Mouse (Mus musculus) erythroblast, embryonic 14.5 days (primary cell): ENCODE results near the gene Olfr877.

ENCODE experiments used
- GATA1 ChIP-seq: IDR thresholded peaks from 2 replicates; pipeline ENCODE4 v1.6.1; 2012; ENCODE audit warnings: low read length, inconsistent platforms, mixed read lengths
- TAL1 ChIP-seq: IDR thresholded peaks from 3 replicates; pipeline ENCODE4 v1.6.1; 2012; ENCODE audit warnings: low read length, inconsistent platforms, mixed read lengths

DNA sequence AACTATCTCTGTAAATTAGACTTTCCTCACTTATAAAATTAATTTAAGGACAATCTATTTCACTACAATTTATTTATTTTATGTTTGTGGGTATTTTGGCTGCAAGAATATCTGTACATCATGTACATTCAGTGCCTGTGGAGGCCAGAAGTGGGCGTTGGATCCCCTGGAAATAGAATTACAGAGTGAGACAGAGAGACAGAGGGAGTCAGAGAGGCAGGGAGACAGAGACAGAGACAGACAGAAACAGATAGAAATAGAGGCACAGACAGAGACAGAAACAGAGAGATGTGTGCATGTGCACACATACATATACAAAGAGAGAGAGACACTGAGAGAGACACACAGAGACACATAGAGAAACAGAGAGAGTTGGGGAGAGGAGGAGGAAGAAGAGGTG lies 17.5 kb downstream of the Olfr877 start:
- TF ChIP-seq TAL1 (no peak), GATA1 (no peak)
